Mouse (Mus musculus) B cell, adult 2 months (primary cell): Measurements from ENCODE around the gene Gm14548.
"Not testable (repeated sequence)": the region's sequence is repeated elsewhere in the genome, so short reads cannot be mapped to it uniquely, and the experiment has no call there.

ENCODE experiments used
- DNase-seq, 2 experiments: peaks; one replicate each; pipeline ENCODE4 v3.0.0; 2022

The Gm14548 gene

GRCm38 (mm10) chr7:3898036-3898590 is at the start of gene Gm14548:
TSS of gene Gm14548 (minus strand) at chr7:3898120.
- peak; percentile 60 to 64 for DNase-seq

GRCm38 (mm10) chr7:3946117-3946516 is 48.2 kb upstream of the Gm14548 start:
- DNase-seq: no peak

- DNase-seq: peak; percentile 20 to 22
Measured at GRCm38 (mm10) chr7:3940915-3941314, 43.0 kb upstream of the Gm14548 start.

GRCm38 (mm10) chr7:3939866-3940525 is 42.1 kb upstream of the Gm14548 start:
- DNase-seq: no peak

- not testable (repeated sequence) for DNase-seq
Measured at GRCm38 (mm10) chr7:3935473-3935872, 37.6 kb upstream of the Gm14548 start.

- peak; percentile 54 to 56 for DNase-seq
Measured at GRCm38 (mm10) chr7:3915387-3915786, 17.5 kb upstream of the Gm14548 start, which contains the start of gene Lilra6. TSS of gene Lilra6 (minus strand) at chr7:3915503.

- DNase-seq: peak; percentile 33 to 56
Measured at GRCm38 (mm10) chr7:3903704-3904103, 5.8 kb upstream of the Gm14548 start.

- not testable (repeated sequence) for DNase-seq
Measured at GRCm38 (mm10) chr7:3875032-3875431, 22.9 kb downstream of the Gm14548 start.

- not testable (repeated sequence) for DNase-seq
Measured at GRCm38 (mm10) chr7:3844951-3845350, 53.0 kb downstream of the Gm14548 start, which contains the start of gene Pira2. TSS of gene Pira2 (minus strand) at chr7:3845051.

- not testable (repeated sequence) for DNase-seq
Measured at GRCm38 (mm10) chr7:3837854-3838253, 60.1 kb downstream of the Gm14548 start.
